In genomic region chr17:33566182-33566581, GRCm38 (mm10) we compare ENCODE assay signal across 19 mouse cellular contexts. TPM values are rescaled to one million over a fixed set of nuclear protein-coding genes. Genes with fewer than 3 reads are reported as not detected.
DNase-seq lines count a peak whose midpoint lies in the region; ATAC-seq and TF ChIP-seq lines count a peak whose summit lies in the region.
"Had no signal": no experiment of that assay in that cellular context is flagged by ENCODE, and none has a peak within 500 bp of the region (broad histone marks: within the 10 kb centered on the region; RNA-seq: fewer than 3 reads in every experiment).

No protein-coding gene starts in this region.

- ATAC-seq in liver, embryonic 11.5 days (replicated peaks; ENCODE audit: low FRiP score) = peak; percentile 62; the same call in 1 of the 2 replicates
- peak; percentile 78 for ATAC-seq in megakaryocyte-erythroid progenitor cell, adult 5-6 weeks (replicated peaks; ENCODE audit: low FRiP score, low TSS enrichment, poor library complexity, severe bottlenecking)
- ATAC-seq in midbrain, embryonic 11.5 days (ENCODE audit: low FRiP score) = no peak
- ATAC-seq: forebrain, embryonic 16.5 days had no signal

- no peaks in the 10 kb centered on the region for H3K27me3 ChIP-seq in liver, embryonic 11.5 days (replicated peaks; ENCODE audit: control insufficient read depth, insufficient read depth, low read length)
- H3K27me3 ChIP-seq in midbrain, embryonic 11.5 days (ENCODE audit: control insufficient read depth, insufficient read depth, low read length) = no peaks in the 10 kb centered on the region
- H3K27me3 ChIP-seq: hindbrain, embryonic 15.5 days had no signal

- no peaks in the 10 kb centered on the region for H3K9me3 ChIP-seq in liver, embryonic 11.5 days (ENCODE audit: control insufficient read depth, low read length)
- H3K9me3 ChIP-seq in midbrain, embryonic 11.5 days (ENCODE audit: control insufficient read depth, low read length) = no peaks in the 10 kb centered on the region
- H3K9me3 ChIP-seq: hindbrain, embryonic 15.5 days had no signal

- peak; percentile 55 for DNase-seq in layer of hippocampus, adult 9-11 months
- no peak for DNase-seq in layer of hippocampus, postnatal 14 days (ENCODE audit: low spot score in 2 of 2)
- no peak for DNase-seq in liver, embryonic 11.5 days (ENCODE audit: low spot score)
- no peak for DNase-seq in midbrain, embryonic 11.5 days (ENCODE audit: low spot score, missing footprints)
- DNase-seq in left cerebral cortex, adult 2 months (ENCODE audit: extremely low spot score in 1 of 2, low spot score in 2 of 2) = no peak
- no peak for DNase-seq in frontal cortex, postnatal 10 days (ENCODE audit: low spot score in 2 of 2)
- DNase-seq: adrenal gland, adult 2 months; cerebellum, adult 9-10 months; gastrocnemius, adult 2 months; heart, postnatal 10 days; kidney, adult 11 months; kidney, postnatal 25 days; thymus, postnatal 14 days had no signal

- no peak overlapping the region for H3K4me3 ChIP-seq in bone marrow, adult 2 months (replicated peaks; ENCODE audit: control insufficient read depth, low read depth, low read length)
- no peak overlapping the region for H3K4me3 ChIP-seq in liver, embryonic 11.5 days (ENCODE audit: low read depth, low read length)
- no peak overlapping the region for H3K4me3 ChIP-seq in midbrain, embryonic 11.5 days (ENCODE audit: low read depth, low read length)
- H3K4me3 ChIP-seq in left cerebral cortex, adult 2 months = no peak overlapping the region
- H3K4me3 ChIP-seq: embryonic facial prominence, embryonic 10.5 days; erythroblast, embryonic 14.5 days; gastrocnemius, adult 2 months; hindbrain, embryonic 15.5 days had no signal

- TF ChIP-seq POLR2A in bone marrow, adult 2 months (IDR thresholded peaks at IDR 0.05; ENCODE audit: borderline replicate concordance, control insufficient read depth, low read depth, low read length) = no peak

- no peak overlapping the region for H3K4me2 ChIP-seq in liver, embryonic 11.5 days
- H3K4me2 ChIP-seq in midbrain, embryonic 11.5 days = no peak overlapping the region
- H3K4me2 ChIP-seq: hindbrain, embryonic 15.5 days had no signal

- H3K4me1 ChIP-seq in bone marrow, adult 2 months (ENCODE audit: control insufficient read depth, insufficient read depth, low read length) = peaks cover 8% of the 10 kb centered on the region
- H3K4me1 ChIP-seq in liver, embryonic 11.5 days (replicated peaks; ENCODE audit: control insufficient read depth, insufficient read depth, low read length) = peaks cover 2% of the 10 kb centered on the region; the same call in 1 of the 2 replicates
- H3K4me1 ChIP-seq in midbrain, embryonic 11.5 days (ENCODE audit: control insufficient read depth, insufficient read depth, low read length) = no peaks in the 10 kb centered on the region
- H3K4me1 ChIP-seq: embryonic facial prominence, embryonic 10.5 days; hindbrain, embryonic 15.5 days had no signal

- no peak overlapping the region for H3K9ac ChIP-seq in liver, embryonic 11.5 days (ENCODE audit: low read depth, low read length)
- H3K9ac ChIP-seq in midbrain, embryonic 11.5 days (ENCODE audit: low read length) = no peak overlapping the region
- H3K9ac ChIP-seq: hindbrain, embryonic 15.5 days had no signal

- H3K36me3 ChIP-seq in liver, embryonic 11.5 days (ENCODE audit: control insufficient read depth, insufficient read depth, low read length) = no peaks in the 10 kb centered on the region
- H3K36me3 ChIP-seq in midbrain, embryonic 11.5 days (ENCODE audit: control insufficient read depth, insufficient read depth, low read length) = no peaks in the 10 kb centered on the region
- H3K36me3 ChIP-seq: embryonic facial prominence, embryonic 10.5 days; hindbrain, embryonic 15.5 days had no signal

- intact Hi-C loops in left cerebral cortex, adult 2 months (cut with DNase I) = no loop called here

- 6% methylated on average over 2 of the region's 2 CpGs for WGBS in bone marrow, adult 2 months
- WGBS in liver, embryonic 11.5 days = 29% methylated on average over 2 of the region's 2 CpGs
- WGBS in midbrain, embryonic 11.5 days = 79% methylated on average over 2 of the region's 2 CpGs

- peak overlapping the region; percentile 47; the same call in 1 of the 2 replicates for H3K27ac ChIP-seq in bone marrow, adult 2 months (ENCODE audit: control insufficient read depth, insufficient read depth, low read depth, low read length, poor library complexity)
- no peak overlapping the region for H3K27ac ChIP-seq in liver, embryonic 11.5 days (ENCODE audit: low read depth, low read length)
- no peak overlapping the region for H3K27ac ChIP-seq in midbrain, embryonic 11.5 days (ENCODE audit: low read depth, low read length)
- H3K27ac ChIP-seq in left cerebral cortex, adult 2 months = no peak overlapping the region
- H3K27ac ChIP-seq: embryonic facial prominence, embryonic 10.5 days; gastrocnemius, adult 2 months; hindbrain, embryonic 15.5 days had no signal

- no peak for TF ChIP-seq CTCF in bone marrow, adult 2 months (IDR thresholded peaks at IDR 0.05; ENCODE audit: control insufficient read depth, insufficient read depth, low read length)
- no peak for TF ChIP-seq CTCF in left cerebral cortex, adult 2 months (IDR thresholded peaks at IDR 0.05)

RNA-seq across cellular contexts. Expression of gene Myo1f, which starts 10.7 kb away (rescaled TPM):
- 1 to 10 TPM; 1.5 to 2.6 TPM for total RNA-seq in layer of hippocampus, postnatal 14 days (2021)
- polyA plus RNA-seq in bone marrow, adult 2 months (2011; ENCODE audit: insufficient read depth, insufficient read length, low replicate concordance, missing spikeins) = 34.6 and 68.8 TPM in 2 replicates
- polyA plus RNA-seq in liver, embryonic 11.5 days (2014; fragmentation: Nextera tagmentation; extraction: Ambion mirVana) = 8.1 and 9.8 TPM in 2 replicates
- total RNA-seq in megakaryocyte-erythroid progenitor cell, adult 5-6 weeks (2014; fragmentation: Nextera tagmentation) = 1.0 and 6.1 TPM in 2 replicates
- 5.6 and 20.0 TPM in 2 replicates for total RNA-seq in megakaryocyte-erythroid progenitor cell, adult 5-6 weeks (2017)
- 3.0 and 3.3 TPM in 2 replicates for polyA plus RNA-seq in midbrain, embryonic 11.5 days (2014; fragmentation: Nextera tagmentation; extraction: Ambion mirVana)
- 1 to 10 TPM; 2.2 to 2.3 TPM for total RNA-seq in left cerebral cortex, adult 2 months (2021)

RNA-seq across cellular contexts. Expression of gene Adamts10, which starts 42.2 kb away (rescaled TPM):
- total RNA-seq in layer of hippocampus, postnatal 14 days (2021) = 10 to 100 TPM; 33.4 to 34.1 TPM
- polyA plus RNA-seq in bone marrow, adult 2 months (2011; ENCODE audit: insufficient read depth, insufficient read length, low replicate concordance, missing spikeins) = 20.2 and 37.3 TPM in 2 replicates
- 26.8 and 33.3 TPM in 2 replicates for polyA plus RNA-seq in liver, embryonic 11.5 days (2014; fragmentation: Nextera tagmentation; extraction: Ambion mirVana)
- 13.2 and 22.8 TPM in 2 replicates for total RNA-seq in megakaryocyte-erythroid progenitor cell, adult 5-6 weeks (2014; fragmentation: Nextera tagmentation)
- total RNA-seq in megakaryocyte-erythroid progenitor cell, adult 5-6 weeks (2017) = 5.4 and 6.6 TPM in 2 replicates
- polyA plus RNA-seq in midbrain, embryonic 11.5 days (2014; fragmentation: Nextera tagmentation; extraction: Ambion mirVana) = 22.7 and 25.9 TPM in 2 replicates
- total RNA-seq in left cerebral cortex, adult 2 months (2021) = 10 to 100 TPM; 27.3 to 32.9 TPM
